Mouse (Mus musculus) gastrocnemius, postnatal 36 days (tissue): ENCODE measurements around the gene Phox2b. TPM values are rescaled to one million over a fixed set of nuclear protein-coding genes. Genes with fewer than 3 reads are reported as not detected.

ENCODE experiments used
- DNase-seq, 2 experiments: peaks; one replicate each; pipeline ENCODE4 v3.0.0; 2022
- intact Hi-C: fragments of 180-260 bp; cut with DNase I; formaldehyde crosslinking; loops from one replicate; pipeline ENCODE4 v1.15.1; 2025
- long read RNA-seq, 2 experiments: library from polyadenylated mRNA; stranded (forward); transcript quantifications; one replicate each; pipeline ENCODE4 v2.0.0; 2021
- total RNA-seq, 2 experiments: library from RNA; stranded (reverse); gene quantifications; 2 replicates each; pipeline ENCODE4 v1.2.3; 2021

Gene Phox2b
- not detected for total RNA-seq
- long read RNA-seq, experiment 1: 0 reads
- long read RNA-seq, experiment 2: 0 reads

- DNase-seq: no peak
- intact Hi-C loops: loop anchor here (10.0 kb wide), 1 partner anchor 506 kb away; the partner anchor contains the start of gene Shisa3
These were observed at the start of gene Phox2b for GRCm38 (mm10) chr5:67098733-67099323. TSS of gene Phox2b (minus strand) at chr5:67099301.

GRCm38 (mm10) chr5:67142622-67143021, 43.5 kb upstream of the Phox2b start:
- DNase-seq: no peak
- intact Hi-C loops: no loop called here

GRCm38 (mm10) chr5:67139052-67140015, 40.2 kb upstream of the Phox2b start:
- DNase-seq: no peak
- intact Hi-C loops: no loop called here

GRCm38 (mm10) chr5:67138643-67139042, 39.5 kb upstream of the Phox2b start:
- intact Hi-C loops: no loop called here
- DNase-seq: no peak

- no peak for DNase-seq
These were observed 35.6 kb upstream of the Phox2b start for GRCm38 (mm10) chr5:67134698-67135097.

GRCm38 (mm10) chr5:67131671-67132070, 32.6 kb upstream of the Phox2b start:
- no peak for DNase-seq
- intact Hi-C loops: no loop called here

More at GRCm38 (mm10) chr5:67134698-67135097, 35.6 kb upstream of the Phox2b start:
- intact Hi-C loops: no loop called here

GRCm38 (mm10) chr5:67106261-67106660, 7.2 kb upstream of the Phox2b start:
- no peak for DNase-seq
- intact Hi-C loops: no loop called here

- intact Hi-C loops: no loop called here
- no peak for DNase-seq
These were observed 3.9 kb upstream of the Phox2b start for GRCm38 (mm10) chr5:67103016-67103415.

GRCm38 (mm10) chr5:67101793-67102600, 2.9 kb upstream of the Phox2b start:
- DNase-seq: no peak

GRCm38 (mm10) chr5:67101395-67101760, 2.3 kb upstream of the Phox2b start:
- DNase-seq: no peak
- intact Hi-C loops: no loop called here

More at GRCm38 (mm10) chr5:67101793-67102600, 2.9 kb upstream of the Phox2b start:
- intact Hi-C loops: no loop called here

- no peak for DNase-seq
- intact Hi-C loops: no loop called here
These were observed 1.7 kb upstream of the Phox2b start for GRCm38 (mm10) chr5:67100564-67101394.

- DNase-seq: no peak
- intact Hi-C loops: loop anchor here (10.0 kb wide), 1 partner anchor 505 kb away; the partner anchor contains the start of gene Shisa3
These were observed 531 bp upstream of the Phox2b start for GRCm38 (mm10) chr5:67099393-67100271.

- intact Hi-C loops: loop anchor here (10.0 kb wide), 1 partner anchor 507 kb away; the partner anchor contains the start of gene Shisa3
- no peak for DNase-seq
These were observed 909 bp downstream of the Phox2b start for GRCm38 (mm10) chr5:67098051-67098732.

GRCm38 (mm10) chr5:67097106-67098050, 1.7 kb downstream of the Phox2b start:
- intact Hi-C loops: loop anchor here (10.0 kb wide), 1 partner anchor 507 kb away; the partner anchor contains the start of gene Shisa3
- DNase-seq: no peak

GRCm38 (mm10) chr5:67096378-67096771, 2.7 kb downstream of the Phox2b start:
- intact Hi-C loops: loop anchor here (10.0 kb wide), 1 partner anchor 508 kb away; the partner anchor contains the start of gene Shisa3
- no peak for DNase-seq

- intact Hi-C loops: loop anchor here (10.0 kb wide), 1 partner anchor 509 kb away; the partner anchor contains the start of gene Shisa3
- DNase-seq: no peak
These were observed 3.3 kb downstream of the Phox2b start for GRCm38 (mm10) chr5:67095651-67096377.
